Mouse (Mus musculus): ENCODE measurements around the gene Nos3. TPM values are rescaled to one million over a fixed set of nuclear protein-coding genes. Genes with fewer than 3 reads are reported as not detected.
"Not testable (repeated sequence)": the region's sequence is repeated elsewhere in the genome, so short reads cannot be mapped to it uniquely, and the experiment has no call there.

Nos3 gene
- polyA plus RNA-seq, 1 experiment from 2014 or later: 7.5 TPM

GRCm38 (mm10) chr5:24393392-24393997 is 28.9 kb downstream of the Nos3 start, which contains the start of gene Abcb8:
TSS of gene Abcb8 (plus strand) at chr5:24393663.
- 0 out of 2 replicates have a peak, but pooled peaks cover 6% of the 10 kb centered on the region for H3K27me3 ChIP-seq
- H3K27ac ChIP-seq: peak within 1 kb of the TSS; percentile 85
- H3K9me3 ChIP-seq: no peaks in the 10 kb centered on the region
- no peak within 1 kb of the TSS for H3K9ac ChIP-seq
- 25% methylated on average over 7 of the region's 7 CpGs for WGBS
- peaks cover 8% of the 10 kb centered on the region; the same call in 1 of the 2 replicates for H3K4me1 ChIP-seq
- no peak for ATAC-seq (ENCODE audit: insufficient number of reproducible peaks, low FRiP score, low TSS enrichment, low read depth)
- H3K4me3 ChIP-seq: peak within 1 kb of the TSS; percentile 64
- peak within 1 kb of the TSS; percentile 51 for H3K4me2 ChIP-seq
- no peaks in the 10 kb centered on the region for H3K36me3 ChIP-seq

DNA sequence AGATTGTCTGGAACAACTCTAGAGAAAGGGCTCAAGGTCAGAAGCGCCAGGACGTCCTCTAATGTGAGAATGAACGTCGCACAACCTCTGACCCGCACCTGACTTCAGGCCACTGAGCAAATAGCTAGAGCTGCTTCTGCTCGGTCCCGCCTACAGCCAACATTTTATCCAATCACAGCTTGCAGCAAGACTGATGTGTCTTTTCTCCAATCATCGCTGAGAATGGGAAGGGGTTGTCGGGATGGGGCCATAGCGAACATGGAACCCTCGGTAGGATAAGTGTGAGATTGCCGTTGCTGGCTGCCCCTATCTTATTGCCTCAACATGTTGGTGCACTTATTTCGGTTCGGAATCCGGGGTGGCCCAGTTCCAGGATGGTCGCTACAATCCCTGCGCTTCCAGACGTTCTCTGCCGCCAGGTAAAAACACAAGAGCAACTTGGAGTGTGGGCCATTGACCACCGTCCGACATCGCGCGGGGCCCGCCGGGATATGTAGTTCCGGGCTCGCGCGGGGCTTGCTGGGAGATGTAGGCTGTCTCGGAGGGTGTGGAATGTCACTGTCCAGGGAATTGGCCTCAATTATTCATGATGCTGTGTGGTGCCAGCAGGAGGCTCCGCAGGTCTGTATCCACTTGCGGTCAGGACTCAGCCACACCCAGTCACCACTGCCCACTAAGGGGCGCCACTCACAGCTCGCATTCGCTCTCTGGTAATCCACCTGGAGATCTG is 29.7 kb downstream of the Nos3 start:
- Histone ChIP-seq H3K9ac (no peak overlapping the region), H3K4me1 (peaks cover 8% of the 10 kb centered on the region; the same call in 1 of the 2 replicates), H3K36me3 (no peaks in the 10 kb centered on the region), H3K27ac (peak overlapping the region; percentile 85), H3K4me3 (peak overlapping the region; percentile 64), H3K4me2 (peak overlapping the region; percentile 51), H3K9me3 (no peaks in the 10 kb centered on the region), H3K27me3 (0 out of 2 replicates have a peak, but pooled peaks cover 6% of the 10 kb centered on the region)
- ATAC-seq (ENCODE audit: insufficient number of reproducible peaks, low FRiP score, low TSS enrichment, low read depth): peak; percentile 96
- under 1% methylated on average over 36 of the region's 36 CpGs for WGBS

GRCm38 (mm10) chr5:24396254-24396653 is 31.6 kb downstream of the Nos3 start:
- not testable (repeated sequence) for H3K9me3 ChIP-seq; H3K4me3 ChIP-seq; ATAC-seq (ENCODE audit: insufficient number of reproducible peaks, low FRiP score, low TSS enrichment, low read depth); H3K9ac ChIP-seq; H3K4me1 ChIP-seq; H3K27ac ChIP-seq; H3K4me2 ChIP-seq; H3K27me3 ChIP-seq
- WGBS: 86% methylated on average over 6 of the region's 6 CpGs
- peaks cover 14% of the 10 kb centered on the region for H3K36me3 ChIP-seq

DNA sequence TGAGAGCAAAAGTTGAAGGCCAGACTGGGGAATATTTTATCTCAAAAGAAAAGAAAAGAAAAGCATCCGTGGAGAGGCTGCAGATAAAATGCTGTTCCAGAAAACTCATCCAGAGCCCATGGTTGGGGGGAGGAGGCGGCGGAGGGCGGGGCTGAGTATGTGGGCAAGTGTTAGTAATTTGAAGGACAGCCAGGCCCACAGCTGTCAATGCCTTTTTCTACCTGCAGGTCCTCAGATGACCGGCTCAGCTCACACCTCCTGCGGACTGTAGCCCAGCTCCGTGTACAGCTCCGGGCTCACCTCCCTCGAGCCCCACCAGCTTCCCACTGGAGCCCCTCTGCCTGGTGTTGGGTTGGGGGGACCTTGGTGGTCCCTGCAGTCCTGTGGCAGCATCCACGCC is 35.1 kb downstream of the Nos3 start:
- no peak overlapping the region for H3K4me3 ChIP-seq
- no peaks in the 10 kb centered on the region for H3K9me3 ChIP-seq
- ATAC-seq (ENCODE audit: insufficient number of reproducible peaks, low FRiP score, low TSS enrichment, low read depth): no peak; the same call in 1 of the 2 replicates
- no peaks in the 10 kb centered on the region for H3K27me3 ChIP-seq
- no peak overlapping the region for H3K9ac ChIP-seq
- no peak overlapping the region for H3K27ac ChIP-seq
- H3K36me3 ChIP-seq: peaks cover 46% of the 10 kb centered on the region
- H3K4me1 ChIP-seq: no peaks in the 10 kb centered on the region
- WGBS: 80% methylated on average over 10 of the region's 10 CpGs
- H3K4me2 ChIP-seq: no peak overlapping the region

GRCm38 (mm10) chr5:24400362-24400761 is 35.8 kb downstream of the Nos3 start:
- no peak overlapping the region for H3K27ac ChIP-seq

GRCm38 (mm10) chr5:24400911-24401605 is 36.4 kb downstream of the Nos3 start:
- no peaks in the 10 kb centered on the region for H3K9me3 ChIP-seq
- no peaks in the 10 kb centered on the region for H3K27me3 ChIP-seq
- peaks cover 56% of the 10 kb centered on the region for H3K36me3 ChIP-seq
- H3K4me2 ChIP-seq: no peak overlapping the region
- no peak overlapping the region for H3K9ac ChIP-seq
- ATAC-seq (ENCODE audit: insufficient number of reproducible peaks, low FRiP score, low TSS enrichment, low read depth): no peak
- 92% methylated on average over 5 of the region's 5 CpGs for WGBS
- no peak overlapping the region for H3K27ac ChIP-seq
- no peak overlapping the region for H3K4me3 ChIP-seq
- H3K4me1 ChIP-seq: no peaks in the 10 kb centered on the region

More at GRCm38 (mm10) chr5:24400362-24400761, 35.8 kb downstream of the Nos3 start:
- no peak for ATAC-seq (ENCODE audit: insufficient number of reproducible peaks, low FRiP score, low TSS enrichment, low read depth)
- no peaks in the 10 kb centered on the region for H3K27me3 ChIP-seq
- peaks cover 50% of the 10 kb centered on the region for H3K36me3 ChIP-seq
- H3K4me2 ChIP-seq: no peak overlapping the region
- H3K9me3 ChIP-seq: no peaks in the 10 kb centered on the region
- 83% methylated on average over 11 of the region's 11 CpGs for WGBS
- no peak overlapping the region for H3K4me3 ChIP-seq
- H3K9ac ChIP-seq: no peak overlapping the region
- no peaks in the 10 kb centered on the region for H3K4me1 ChIP-seq

DNA sequence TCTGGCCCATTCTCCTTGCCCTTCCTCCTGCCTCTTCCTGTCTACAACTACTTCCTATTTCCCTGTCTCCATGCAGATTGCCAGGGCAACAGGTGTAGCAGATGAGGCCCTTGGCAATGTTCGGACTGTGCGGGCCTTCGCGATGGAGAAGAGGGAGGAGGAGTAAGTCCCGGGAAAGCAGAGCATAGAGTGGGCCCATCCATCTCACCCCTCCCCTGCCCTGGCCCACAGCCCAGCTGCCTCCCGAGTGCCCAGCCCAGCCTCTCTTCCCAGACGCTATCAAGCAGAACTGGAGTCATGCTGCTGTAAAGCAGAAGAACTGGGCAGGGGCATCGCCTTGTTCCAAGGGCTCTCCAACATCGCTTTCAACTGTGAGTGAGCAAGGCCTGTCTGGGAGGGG is 37.4 kb downstream of the Nos3 start:
- Histone ChIP-seq H3K9me3 (no peaks in the 10 kb centered on the region), H3K4me2 (no peak overlapping the region), H3K4me3 (no peak overlapping the region), H3K27ac (no peak overlapping the region), H3K36me3 (peaks cover 65% of the 10 kb centered on the region), H3K4me1 (no peaks in the 10 kb centered on the region), H3K9ac (no peak overlapping the region), H3K27me3 (no peaks in the 10 kb centered on the region)
- 80% methylated on average over 9 of the region's 9 CpGs for WGBS
- no peak for ATAC-seq (ENCODE audit: insufficient number of reproducible peaks, low FRiP score, low TSS enrichment, low read depth)

GRCm38 (mm10) chr5:24404594-24405360 is 40.2 kb downstream of the Nos3 start:
- Histone ChIP-seq H3K4me2 (no peak overlapping the region), H3K9me3 (no peaks in the 10 kb centered on the region), H3K36me3 (peaks cover 87% of the 10 kb centered on the region), H3K27ac (no peak overlapping the region), H3K4me3 (no peak overlapping the region), H3K27me3 (no peaks in the 10 kb centered on the region), H3K4me1 (no peaks in the 10 kb centered on the region), H3K9ac (no peak overlapping the region)
- ATAC-seq (ENCODE audit: insufficient number of reproducible peaks, low FRiP score, low TSS enrichment, low read depth): no peak
- WGBS: 85% methylated on average over 6 of the region's 6 CpGs

- Histone ChIP-seq H3K36me3 (peaks cover 82% of the 10 kb centered on the region), H3K4me1 (no peaks in the 10 kb centered on the region), H3K4me2 (no peak overlapping the region), H3K9ac (no peak overlapping the region), H3K9me3 (no peaks in the 10 kb centered on the region), H3K4me3 (no peak overlapping the region), H3K27ac (no peak overlapping the region), H3K27me3 (no peaks in the 10 kb centered on the region)
- 60% methylated on average over 3 of the region's 3 CpGs for WGBS
- ATAC-seq (ENCODE audit: insufficient number of reproducible peaks, low FRiP score, low TSS enrichment, low read depth): no peak
These were observed 40.8 kb downstream of the Nos3 start for GRCm38 (mm10) chr5:24405389-24405876.

DNA sequence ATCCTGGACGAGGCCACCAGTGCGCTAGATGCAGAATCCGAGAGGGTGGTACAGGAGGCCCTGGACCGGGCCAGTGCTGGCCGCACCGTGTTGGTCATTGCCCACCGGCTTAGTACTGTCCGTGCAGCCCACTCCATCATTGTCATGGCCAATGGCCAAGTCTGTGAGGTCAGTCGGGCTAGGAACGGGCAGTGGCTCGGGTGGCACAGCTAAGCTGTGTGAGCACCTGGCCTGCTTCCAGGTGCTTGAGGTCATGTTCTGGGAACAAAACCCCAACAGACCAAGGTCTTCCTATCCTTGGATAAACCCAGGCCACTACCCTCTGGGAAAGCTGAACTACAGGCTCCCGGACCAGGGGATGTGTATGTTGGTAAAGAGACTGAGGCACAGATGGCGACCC is 44.0 kb downstream of the Nos3 start:
- Histone ChIP-seq H3K27me3 (no peaks in the 10 kb centered on the region), H3K9me3 (no peaks in the 10 kb centered on the region), H3K4me1 (peaks cover 10% of the 10 kb centered on the region), H3K9ac (no peak overlapping the region), H3K36me3 (peaks cover 52% of the 10 kb centered on the region), H3K4me2 (no peak overlapping the region), H3K4me3 (no peak overlapping the region), H3K27ac (no peak overlapping the region)
- 87% methylated on average over 13 of the region's 13 CpGs for WGBS
- no peak for ATAC-seq (ENCODE audit: insufficient number of reproducible peaks, low FRiP score, low TSS enrichment, low read depth)

DNA sequence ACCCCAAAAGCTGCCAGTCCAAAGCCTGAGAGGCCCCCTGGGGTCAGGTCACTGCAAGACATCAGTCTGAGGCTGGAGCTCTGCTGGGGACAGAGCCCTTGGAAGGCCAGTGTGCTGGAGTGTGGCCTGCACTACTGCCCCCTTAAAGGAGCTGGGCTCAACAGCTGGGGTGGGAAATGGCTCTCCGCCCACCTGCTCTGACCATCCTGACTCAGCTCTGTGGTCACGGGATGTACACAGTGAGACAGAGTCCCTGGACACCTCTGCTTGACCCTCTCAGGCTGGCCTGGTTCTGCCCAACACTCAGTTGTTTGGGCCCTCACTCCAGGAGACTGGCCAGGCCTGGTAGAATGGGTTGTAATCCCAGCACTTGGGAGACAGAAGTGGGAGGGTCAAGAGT is 44.9 kb downstream of the Nos3 start:
- Histone ChIP-seq H3K27me3 (no peaks in the 10 kb centered on the region; the same call in 1 of the 2 replicates), H3K27ac (no peak overlapping the region), H3K36me3 (peaks cover 44% of the 10 kb centered on the region), H3K4me2 (no peak overlapping the region), H3K9me3 (no peaks in the 10 kb centered on the region), H3K4me3 (no peak overlapping the region), H3K9ac (no peak overlapping the region), H3K4me1 (peaks cover 14% of the 10 kb centered on the region)
- 77% methylated on average over 2 of the region's 2 CpGs for WGBS
- ATAC-seq (ENCODE audit: insufficient number of reproducible peaks, low FRiP score, low TSS enrichment, low read depth): no peak

Measured in limb, embryonic 15.5 days (tissue).